Mouse (Mus musculus): ENCODE results near the gene Unc13a. TPM values are rescaled to one million over a fixed set of nuclear protein-coding genes. Genes with fewer than 3 reads are reported as not detected.

Unc13a gene
- total RNA-seq, 1 experiment from 2014 or later, result 0.29 TPM

- ATAC-seq (replicated peaks; ENCODE audit: insufficient number of reproducible peaks, low FRiP score, low TSS enrichment, poor library complexity, severe bottlenecking), result peak; percentile 16; the same call in 1 of the 2 replicates
These were observed 38.4 kb downstream of the Unc13a start for GRCm38 (mm10) chr8:71633164-71633563.

DNA sequence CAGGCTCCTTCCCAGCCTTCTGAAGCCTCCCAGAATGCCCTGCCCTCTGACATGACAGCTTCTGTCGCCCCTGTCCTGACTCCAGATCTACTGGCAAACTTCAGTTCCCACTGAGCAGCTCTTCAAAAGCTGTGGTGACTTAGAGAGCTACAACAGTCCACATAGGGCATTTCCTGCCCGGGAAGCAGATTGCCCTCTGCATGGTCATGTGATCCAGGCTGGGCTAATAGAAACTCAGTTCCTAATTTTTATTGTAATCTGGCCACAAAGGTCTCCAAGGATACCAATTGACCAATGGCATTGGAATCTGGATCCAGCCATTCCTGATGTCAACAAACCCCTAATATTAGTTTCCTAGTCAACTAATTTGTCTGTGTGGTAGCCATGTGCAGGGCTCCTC, 39.7 kb downstream of the Unc13a start:
- ATAC-seq (replicated peaks; ENCODE audit: insufficient number of reproducible peaks, low FRiP score, low TSS enrichment, poor library complexity, severe bottlenecking), result no peak

GRCm38 (mm10) chr8:71630761-71631160, 40.8 kb downstream of the Unc13a start:
- no peak for ATAC-seq (replicated peaks; ENCODE audit: insufficient number of reproducible peaks, low FRiP score, low TSS enrichment, poor library complexity, severe bottlenecking)

GRCm38 (mm10) chr8:71629781-71630212, 41.8 kb downstream of the Unc13a start:
- no peak for ATAC-seq (replicated peaks; ENCODE audit: insufficient number of reproducible peaks, low FRiP score, low TSS enrichment, poor library complexity, severe bottlenecking)

DNA sequence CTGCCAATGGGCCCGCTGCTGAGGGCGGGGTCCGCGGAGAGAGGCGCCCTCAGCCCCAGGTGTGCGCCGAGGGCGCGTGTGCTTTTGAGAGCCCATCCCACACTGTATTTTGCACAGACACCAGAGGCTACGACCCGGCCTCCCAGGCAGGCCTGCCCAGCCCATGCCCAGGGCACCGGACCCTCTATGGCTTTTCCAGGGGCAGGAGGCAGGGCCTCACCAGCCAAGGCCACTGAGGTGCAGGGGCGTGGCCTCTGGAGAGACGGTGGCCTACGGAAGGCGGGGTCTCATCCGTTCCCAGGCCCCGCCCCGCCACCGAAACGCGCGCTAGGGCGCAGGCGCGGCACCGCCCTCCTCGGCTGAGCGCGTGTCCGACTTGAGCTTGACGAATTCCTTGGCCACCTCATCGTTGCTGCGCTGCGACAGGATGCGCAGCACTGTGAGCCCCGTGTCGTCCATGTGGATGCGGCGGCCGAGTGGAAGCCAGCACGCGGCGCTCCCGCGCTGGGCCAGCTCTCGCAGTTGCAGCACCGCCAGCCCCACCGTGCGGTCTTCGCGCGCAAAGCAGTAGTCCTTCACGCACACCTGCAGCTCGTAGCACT, 42.4 kb downstream of the Unc13a start:
- ATAC-seq (replicated peaks; ENCODE audit: insufficient number of reproducible peaks, low FRiP score, low TSS enrichment, poor library complexity, severe bottlenecking), result peak; percentile 65

DNA sequence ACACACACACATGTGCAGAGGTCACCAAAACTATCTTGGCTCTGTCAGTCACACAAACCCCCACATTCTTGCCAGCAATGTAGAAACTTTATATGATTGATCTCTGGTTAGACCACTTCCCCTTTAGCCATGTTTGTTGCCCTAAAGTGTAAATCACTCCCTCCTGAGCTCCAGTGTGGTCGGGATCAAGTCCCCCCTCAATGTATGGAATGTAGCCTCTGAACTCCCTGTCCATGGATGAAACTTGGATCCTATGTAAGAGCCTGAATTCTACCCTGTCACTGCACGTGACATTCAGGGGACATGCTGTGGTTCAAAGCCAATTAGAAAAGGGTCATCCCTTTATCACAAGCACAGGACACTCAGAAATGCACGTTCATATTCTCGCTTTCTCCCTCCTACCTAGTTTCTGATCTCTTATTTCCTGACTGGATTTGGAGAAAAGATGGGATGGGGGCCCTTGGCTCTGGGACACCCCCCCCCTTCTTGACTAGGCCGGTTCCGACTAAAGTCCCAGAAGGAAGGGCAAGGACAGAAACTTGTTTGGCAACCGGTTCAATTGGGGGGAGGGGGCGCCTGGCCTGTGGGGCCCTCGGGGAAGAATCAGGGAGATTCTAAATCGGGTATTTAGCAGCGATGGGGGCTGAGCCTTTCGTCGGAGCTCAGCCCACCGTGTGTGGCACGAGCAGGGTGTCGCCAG, 43.0 kb downstream of the Unc13a start:
- no peak for ATAC-seq (replicated peaks; ENCODE audit: insufficient number of reproducible peaks, low FRiP score, low TSS enrichment, poor library complexity, severe bottlenecking)

- ATAC-seq (replicated peaks; ENCODE audit: insufficient number of reproducible peaks, low FRiP score, low TSS enrichment, poor library complexity, severe bottlenecking), result no peak
These were observed 44.1 kb downstream of the Unc13a start for GRCm38 (mm10) chr8:71627265-71628099.

DNA sequence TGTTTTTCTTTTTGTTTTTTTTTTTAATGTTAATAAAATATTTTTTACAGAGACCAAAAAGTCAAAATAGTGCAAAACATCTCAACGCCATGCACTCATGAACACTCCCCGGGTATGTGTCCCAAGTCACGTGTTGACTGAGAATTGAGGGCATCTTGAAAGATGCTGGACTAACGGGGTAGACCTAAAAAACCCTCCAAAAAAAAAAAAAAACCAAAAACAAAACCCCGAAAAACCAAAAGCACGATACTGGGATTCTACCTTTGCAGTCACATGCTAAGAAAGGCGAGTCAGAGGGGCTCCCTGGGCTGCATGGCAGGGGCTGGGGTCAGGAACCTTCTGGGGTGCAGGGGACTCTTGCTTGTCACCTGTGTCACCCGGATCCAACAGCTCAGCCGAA, 44.8 kb downstream of the Unc13a start:
- no peak for ATAC-seq (replicated peaks; ENCODE audit: insufficient number of reproducible peaks, low FRiP score, low TSS enrichment, poor library complexity, severe bottlenecking)

GRCm38 (mm10) chr8:71625088-71625487, 46.5 kb downstream of the Unc13a start:
- peak; percentile 60 for ATAC-seq (replicated peaks; ENCODE audit: insufficient number of reproducible peaks, low FRiP score, low TSS enrichment, poor library complexity, severe bottlenecking)

- no peak for ATAC-seq (replicated peaks; ENCODE audit: insufficient number of reproducible peaks, low FRiP score, low TSS enrichment, poor library complexity, severe bottlenecking)
These were observed 51.8 kb downstream of the Unc13a start for GRCm38 (mm10) chr8:71619786-71620185.

DNA sequence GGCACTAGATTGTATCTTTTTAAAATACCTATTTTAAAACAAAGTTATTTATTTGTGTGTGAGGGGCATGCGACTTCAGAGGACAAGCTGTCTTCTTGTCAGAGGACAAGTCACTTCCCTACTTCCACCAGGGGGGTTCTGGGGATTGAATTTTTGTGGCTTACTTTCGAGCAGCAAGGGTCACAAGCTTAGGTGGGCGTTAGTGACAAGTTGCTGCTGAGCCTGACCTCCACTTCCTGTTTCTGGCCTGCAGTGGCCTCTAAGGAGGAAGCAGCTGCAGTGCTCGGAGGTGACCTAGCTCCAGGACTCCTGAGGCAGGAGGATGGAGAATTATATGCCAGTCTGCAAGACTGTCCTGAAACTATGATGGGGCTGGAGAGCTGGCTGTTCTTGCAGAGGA, 58.1 kb downstream of the Unc13a start:
- ATAC-seq (replicated peaks; ENCODE audit: insufficient number of reproducible peaks, low FRiP score, low TSS enrichment, poor library complexity, severe bottlenecking), result peak; percentile 54

- ATAC-seq (replicated peaks; ENCODE audit: insufficient number of reproducible peaks, low FRiP score, low TSS enrichment, poor library complexity, severe bottlenecking), result no peak
These were observed 59.4 kb downstream of the Unc13a start for GRCm38 (mm10) chr8:71612141-71612540.

DNA sequence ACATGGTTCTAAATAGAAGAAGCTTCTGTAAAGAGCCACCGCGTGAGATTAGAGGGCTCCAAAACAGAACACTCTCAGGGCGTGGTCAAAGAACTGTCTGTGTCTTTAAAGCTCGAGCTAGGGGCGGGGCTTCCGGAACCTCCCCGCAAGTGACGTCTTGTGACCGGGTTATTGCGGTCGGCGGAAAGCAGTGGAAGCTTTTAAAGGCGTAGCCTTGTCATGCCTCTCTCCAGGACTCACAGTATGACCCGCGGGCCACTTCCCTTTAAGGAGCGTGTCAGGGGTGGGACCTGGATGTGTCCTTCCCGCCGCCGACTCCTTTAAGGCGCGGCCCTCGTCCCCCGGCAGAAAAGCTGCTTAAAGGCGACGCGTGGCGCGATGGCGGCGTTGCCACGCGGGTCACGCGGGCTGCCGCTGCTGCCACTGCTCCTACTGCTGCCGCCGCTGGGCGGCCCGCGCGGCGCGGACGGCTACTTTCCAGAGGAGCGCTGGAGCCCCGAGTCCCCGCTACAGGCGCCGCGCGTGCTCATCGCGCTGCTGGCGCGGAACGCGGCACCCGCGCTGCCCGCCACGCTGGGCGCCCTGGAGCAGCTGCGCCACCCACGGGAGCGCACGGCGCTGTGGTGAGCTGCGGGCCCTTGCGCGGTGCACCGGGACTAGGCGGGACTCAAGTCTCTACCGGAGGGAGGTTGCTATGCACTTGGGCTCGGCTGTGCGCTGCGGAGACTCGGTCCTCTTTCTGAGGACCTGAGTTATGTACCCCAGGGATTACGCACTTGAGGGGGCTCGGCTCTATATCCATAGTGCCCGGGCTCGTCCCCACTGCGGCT, 60.5 kb downstream of the Unc13a start, which contains the start of gene Colgalt1:
Gene Colgalt1 (plus strand): TSS at position 177 of the 830 bp plus-strand sequence.
- ATAC-seq (replicated peaks; ENCODE audit: insufficient number of reproducible peaks, low FRiP score, low TSS enrichment, poor library complexity, severe bottlenecking), result peak; percentile 97

GRCm38 (mm10) chr8:71604021-71604420, 67.5 kb downstream of the Unc13a start:
- no peak for ATAC-seq (replicated peaks; ENCODE audit: insufficient number of reproducible peaks, low FRiP score, low TSS enrichment, poor library complexity, severe bottlenecking)

DNA sequence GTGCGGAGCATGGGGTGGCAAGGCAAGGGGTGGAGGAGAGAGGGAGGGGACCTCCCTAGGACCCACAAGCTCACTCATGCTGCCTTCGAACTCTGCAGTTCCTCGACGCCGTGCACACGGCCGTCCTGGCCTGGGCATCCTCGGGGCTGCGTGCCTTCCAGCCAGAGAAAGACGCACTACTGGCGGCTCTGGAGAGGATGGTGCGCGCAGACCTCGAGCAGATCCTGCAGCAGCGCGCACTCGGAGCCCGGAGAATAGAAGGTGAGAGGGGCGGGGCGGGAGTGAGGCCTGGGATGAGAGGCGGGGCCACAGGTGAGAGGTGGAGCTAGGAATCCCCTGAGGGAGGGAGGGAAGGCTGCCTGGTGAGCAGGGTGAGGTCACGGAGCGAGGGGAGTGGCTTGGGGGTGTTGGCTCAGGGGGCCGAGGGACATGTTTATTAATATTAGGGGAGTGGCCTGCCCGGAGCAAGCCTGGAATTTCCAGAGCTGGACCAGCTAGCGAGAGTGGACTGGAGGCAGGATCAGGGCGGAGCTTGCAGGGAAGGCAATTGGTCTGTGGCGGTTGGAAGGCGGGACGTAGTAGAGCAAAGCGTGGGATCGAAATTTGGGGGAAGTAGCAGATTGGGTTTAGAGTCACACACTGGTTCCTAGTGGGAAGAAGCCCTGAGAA, 68.8 kb downstream of the Unc13a start:
- no peak for ATAC-seq (replicated peaks; ENCODE audit: insufficient number of reproducible peaks, low FRiP score, low TSS enrichment, poor library complexity, severe bottlenecking)

DNA sequence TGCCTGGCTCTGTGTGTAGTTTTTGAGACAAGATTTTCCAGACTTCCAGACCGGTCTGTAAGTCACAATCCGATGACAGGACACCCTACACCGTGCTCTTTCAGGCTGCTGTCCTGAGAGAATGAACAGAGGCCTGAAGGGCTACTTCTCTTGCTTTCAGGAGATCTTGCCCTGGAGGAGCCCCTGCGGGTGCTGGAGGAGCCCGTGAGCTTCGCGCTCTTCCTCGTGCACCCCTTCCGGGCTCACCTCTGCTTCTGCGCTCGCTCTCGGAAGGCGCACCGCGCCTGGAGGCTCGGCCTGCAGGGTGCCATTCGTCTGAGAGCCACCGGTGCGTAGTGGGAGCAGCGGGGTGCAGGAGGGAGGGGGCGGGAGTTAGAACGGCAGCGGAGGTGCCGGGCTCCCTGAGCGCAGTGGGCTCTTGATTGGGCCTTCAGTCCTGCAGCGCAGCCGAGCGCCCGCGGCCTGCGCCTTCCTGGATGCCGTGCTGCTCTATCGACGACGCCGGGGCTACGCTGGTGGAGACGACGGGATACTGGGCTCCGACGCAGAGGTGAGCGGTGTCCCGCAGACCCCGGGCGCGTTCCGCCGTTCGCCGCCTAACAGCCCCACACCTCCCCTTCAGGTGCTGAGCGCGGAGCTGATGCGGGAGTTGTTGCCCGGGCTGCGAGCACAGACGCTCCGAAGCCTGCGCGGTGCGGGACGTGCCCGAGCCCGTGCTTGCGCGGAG, 69.5 kb downstream of the Unc13a start:
- ATAC-seq (replicated peaks; ENCODE audit: insufficient number of reproducible peaks, low FRiP score, low TSS enrichment, poor library complexity, severe bottlenecking), result no peak

DNA sequence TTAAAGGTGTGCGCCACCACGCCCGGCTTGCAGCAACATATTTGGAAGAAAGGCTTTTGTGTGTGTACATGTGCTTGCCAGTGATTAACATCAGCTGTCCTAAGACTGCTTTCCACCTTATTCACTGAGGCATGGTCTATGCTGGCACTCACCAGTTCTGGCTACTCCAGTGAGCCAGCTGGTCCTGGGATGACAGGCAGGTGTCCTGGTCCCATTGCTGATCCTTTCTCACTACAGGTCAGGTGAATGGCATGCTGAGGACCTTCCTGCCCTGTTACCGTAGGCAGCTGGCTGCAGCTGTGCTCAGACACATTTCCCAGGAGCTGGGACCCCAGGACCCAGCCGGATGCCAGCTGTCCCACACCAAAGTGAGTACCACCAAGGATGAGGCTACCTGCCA, 72.7 kb downstream of the Unc13a start:
- ATAC-seq (replicated peaks; ENCODE audit: insufficient number of reproducible peaks, low FRiP score, low TSS enrichment, poor library complexity, severe bottlenecking), result no peak

GRCm38 (mm10) chr8:71598375-71598774, 73.2 kb downstream of the Unc13a start:
- ATAC-seq (replicated peaks; ENCODE audit: insufficient number of reproducible peaks, low FRiP score, low TSS enrichment, poor library complexity, severe bottlenecking), result no peak

All from monocyte, adult 5-6 weeks (primary cell).